Mouse (Mus musculus) gonadal fat pad, adult 2 months (tissue): ENCODE results near the gene Hbb-bs. TPM values are rescaled to one million over a fixed set of nuclear protein-coding genes. Genes with fewer than 3 reads are reported as not detected.
"Not testable (repeated sequence)": the region's sequence is repeated elsewhere in the genome, so short reads cannot be mapped to it uniquely, and the experiment has no call there.

ENCODE experiments used
- DNase-seq: peaks from one replicate; pipeline ENCODE4 v3.0.0-alpha.2; 2012; ENCODE audit warnings: low read depth
- polyA plus RNA-seq: library from polyadenylated mRNA; depleted of rRNA; stranded (reverse); fragments of >200 nt; gene quantifications from 2 replicates; pipeline ENCODE4 v1.2.3, GENCODE M21; 2012; rRNA removed

The Hbb-bs gene
- polyA plus RNA-seq, 1 experiment: 2,031 TPM

- DNase-seq: no peak
Measured at GRCm38 (mm10) chr7:103811223-103811845, 16.6 kb downstream of the Hbb-bs start.

GRCm38 (mm10) chr7:103810746-103811145, 17.1 kb downstream of the Hbb-bs start:
- no peak for DNase-seq

- DNase-seq: no peak
Measured at GRCm38 (mm10) chr7:103810296-103810695, 17.6 kb downstream of the Hbb-bs start.

- no peak for DNase-seq
Measured at GRCm38 (mm10) chr7:103809801-103810155, 18.1 kb downstream of the Hbb-bs start.

GRCm38 (mm10) chr7:103808971-103809800, 18.7 kb downstream of the Hbb-bs start:
- no peak for DNase-seq

GRCm38 (mm10) chr7:103808120-103808519, 19.8 kb downstream of the Hbb-bs start:
- not testable (repeated sequence) for DNase-seq

GRCm38 (mm10) chr7:103806856-103807255, 21.0 kb downstream of the Hbb-bs start:
- no peak for DNase-seq

- DNase-seq: no peak
Measured at GRCm38 (mm10) chr7:103792669-103793388, 35.1 kb downstream of the Hbb-bs start.

GRCm38 (mm10) chr7:103791721-103792120, 36.2 kb downstream of the Hbb-bs start, which contains the start of gene Olfr67:
TSS of gene Olfr67 (minus strand) at chr7:103791821.
- no peak for DNase-seq

- no peak for DNase-seq
Measured at GRCm38 (mm10) chr7:103779598-103779997, 48.3 kb downstream of the Hbb-bs start, which contains the start of gene Olfr68. TSS of gene Olfr68 (minus strand) at chr7:103779698.

GRCm38 (mm10) chr7:103777652-103778051, 50.2 kb downstream of the Hbb-bs start:
- not testable (repeated sequence) for DNase-seq

Other genes with a start within 250 kb of the Hbb-bs start
- not detected in 2 replicates for gene Olfr618, start 238.0 kb downstream of the Hbb-bs start, polyA plus RNA-seq
- gene Olfr619, start 227.5 kb downstream of the Hbb-bs start, polyA plus RNA-seq: not detected in 2 replicates
- gene Olfr620, start 215.6 kb downstream of the Hbb-bs start, polyA plus RNA-seq: not detected in 2 replicates
- gene Olfr622, start 185.4 kb downstream of the Hbb-bs start, polyA plus RNA-seq: not detected in 2 replicates
- gene Olfr623, start 164.4 kb downstream of the Hbb-bs start, polyA plus RNA-seq: not detected in 2 replicates
- not detected in 2 replicates for gene Olfr624, start 156.9 kb downstream of the Hbb-bs start, polyA plus RNA-seq
- not detected in 2 replicates for gene Olfr625-ps1, start 145.4 kb downstream of the Hbb-bs start, polyA plus RNA-seq
- not detected in 2 replicates for gene Olfr243, start 113.4 kb downstream of the Hbb-bs start, polyA plus RNA-seq
- gene Olfr628, start 97.7 kb downstream of the Hbb-bs start, polyA plus RNA-seq: not detected in 2 replicates
- not detected in 2 replicates for gene Olfr629, start 83.2 kb downstream of the Hbb-bs start, polyA plus RNA-seq
- gene Olfr630, start 70.8 kb downstream of the Hbb-bs start, polyA plus RNA-seq: not detected in 2 replicates
- not detected in 2 replicates for gene Olfr69, start 56.5 kb downstream of the Hbb-bs start, polyA plus RNA-seq
- not detected in 2 replicates for gene Olfr68, start 48.4 kb downstream of the Hbb-bs start, polyA plus RNA-seq
- not detected in 2 replicates for gene Olfr67, start 36.3 kb downstream of the Hbb-bs start, polyA plus RNA-seq
- 189 and 481 TPM in 2 replicates for gene Hbb-bt, start 14.1 kb downstream of the Hbb-bs start, polyA plus RNA-seq
- gene Hbb-bh2, start 12.4 kb upstream of the Hbb-bs start, polyA plus RNA-seq: not detected in 2 replicates
- gene Hbb-bh1, start 15.1 kb upstream of the Hbb-bs start, polyA plus RNA-seq: not detected in 2 replicates
- gene Hbb-y, start 25.1 kb upstream of the Hbb-bs start, polyA plus RNA-seq: not detected in 2 replicates
- gene Olfr66, start 58.2 kb upstream of the Hbb-bs start, polyA plus RNA-seq: not detected in 2 replicates
- not detected in 2 replicates for gene Olfr64, start 66.4 kb upstream of the Hbb-bs start, polyA plus RNA-seq
- not detected in 2 replicates for gene Olfr65, start 75.4 kb upstream of the Hbb-bs start, polyA plus RNA-seq
- not detected in 2 replicates for gene Olfr631, start 100.7 kb upstream of the Hbb-bs start, polyA plus RNA-seq
- gene Olfr632, start 106.3 kb upstream of the Hbb-bs start, polyA plus RNA-seq: not detected in 2 replicates
- gene Olfr633, start 116.3 kb upstream of the Hbb-bs start, polyA plus RNA-seq: not detected in 2 replicates
- gene Olfr635, start 143.1 kb upstream of the Hbb-bs start, polyA plus RNA-seq: not detected in 2 replicates
- gene Olfr638, start 170.7 kb upstream of the Hbb-bs start, polyA plus RNA-seq: not detected in 2 replicates
- gene Olfr639, start 189.2 kb upstream of the Hbb-bs start, polyA plus RNA-seq: not detected in 2 replicates
- gene Olfr640, start 197.5 kb upstream of the Hbb-bs start, polyA plus RNA-seq: not detected in 2 replicates
- not detected in 2 replicates for gene Olfr641, start 207.3 kb upstream of the Hbb-bs start, polyA plus RNA-seq
- gene Olfr642, start 224.6 kb upstream of the Hbb-bs start, polyA plus RNA-seq: not detected in 2 replicates
- not detected in 2 replicates for gene 4930516K23Rik, start 233.3 kb upstream of the Hbb-bs start, polyA plus RNA-seq
- not detected in 2 replicates for gene Olfr644, start 243.8 kb upstream of the Hbb-bs start, polyA plus RNA-seq